Mouse (Mus musculus) heart, postnatal 10 days (tissue): Measurements from ENCODE around the gene 4933402N03Rik. TPM values are rescaled to one million over a fixed set of nuclear protein-coding genes. Genes with fewer than 3 reads are reported as not detected.
A peak's percentile ranks its signal among the peaks of the same experiment; 100 is the strongest.

Experiments
- DNase-seq, 2 experiments: peaks; one replicate each; pipeline ENCODE4 v3.0.0; 2021
- intact Hi-C: fragments of 180-260 bp; cut with DNase I; formaldehyde crosslinking; loops from one replicate; pipeline ENCODE4 v1.15.1; 2025
- total RNA-seq, 2 experiments: library from RNA; stranded (reverse); gene quantifications; 2 replicates each; pipeline ENCODE4 v1.2.3; 2021

4933402N03Rik gene
- total RNA-seq, result not detected

- no peak for DNase-seq
- intact Hi-C loops, result no loop called here
Measured at GRCm38 (mm10) chr7:131146214-131146613, at the start of gene 4933402N03Rik. Gene 4933402N03Rik, minus strand, starts transcription at chr7:131146314.

DNA sequence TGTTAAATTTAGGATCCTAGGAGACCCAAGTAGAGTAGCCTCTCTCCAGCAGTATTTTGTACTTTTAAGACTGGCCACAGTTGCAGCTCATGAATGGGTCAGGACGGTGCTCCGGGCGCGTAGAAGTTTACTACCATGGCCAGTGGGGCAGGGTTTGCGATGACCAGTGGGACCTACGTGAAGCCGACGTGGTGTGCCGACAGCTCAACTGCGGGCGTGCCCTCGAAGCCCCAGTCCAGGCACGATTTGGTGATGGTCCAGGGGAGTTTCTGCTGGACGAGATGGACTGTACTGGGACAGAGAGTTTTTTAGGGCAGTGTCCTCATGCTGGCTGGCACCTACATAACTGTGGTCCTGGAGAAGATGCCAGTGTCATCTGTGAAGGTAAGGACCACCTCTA, 41.9 kb upstream of the 4933402N03Rik start:
- intact Hi-C loops, result no loop called here
- no peak for DNase-seq

DNA sequence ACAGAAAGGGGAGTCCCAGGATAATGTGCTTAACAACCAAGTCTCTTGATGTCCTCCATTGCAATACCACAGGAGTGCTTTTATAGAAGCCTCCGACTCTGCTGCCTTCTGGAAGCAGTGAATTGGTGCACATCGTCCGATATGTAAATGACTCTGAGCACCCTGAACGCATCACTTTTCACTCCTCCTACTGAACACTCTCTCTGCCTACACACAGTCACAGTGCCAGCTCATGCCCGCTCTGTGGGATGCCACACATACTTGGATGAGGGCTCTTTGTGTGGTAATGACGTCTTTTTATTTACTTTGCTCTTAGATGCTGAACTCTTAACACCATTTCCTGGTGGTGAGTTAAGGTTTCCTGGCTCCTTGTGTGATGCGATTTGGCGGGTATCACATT, 40.9 kb upstream of the 4933402N03Rik start:
- intact Hi-C loops, result no loop called here
- no peak for DNase-seq

DNA sequence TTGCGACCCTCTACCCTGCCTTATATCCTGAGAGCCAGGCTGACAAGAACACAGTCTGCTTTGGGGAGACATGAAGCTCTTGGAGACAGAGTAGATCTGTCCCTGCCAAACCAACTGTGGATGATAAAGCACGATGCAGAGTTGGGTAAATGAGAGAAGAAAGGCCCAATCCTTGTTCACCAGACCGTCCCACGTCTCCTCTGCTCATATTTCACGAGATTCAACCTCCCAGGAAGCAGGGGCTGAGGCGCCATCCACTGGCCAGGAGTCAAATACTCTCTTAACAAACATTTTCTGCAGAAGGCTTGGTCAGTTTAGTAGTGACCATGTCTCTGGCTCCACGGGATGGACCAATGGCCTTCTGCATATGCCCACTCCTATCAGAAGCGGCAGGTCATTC, 38.2 kb upstream of the 4933402N03Rik start:
- intact Hi-C loops, result no loop called here
- DNase-seq, result no peak

- peak; percentile 41 to 66 for DNase-seq
- intact Hi-C loops, result no loop called here
Measured at GRCm38 (mm10) chr7:131182685-131183084, 36.6 kb upstream of the 4933402N03Rik start.

GRCm38 (mm10) chr7:131174121-131174520, 28.0 kb upstream of the 4933402N03Rik start, which contains the start of gene 5430419D17Rik:
Gene 5430419D17Rik, plus strand, starts transcription at chr7:131174402.
- intact Hi-C loops, result no loop called here
- DNase-seq, result no peak

DNA sequence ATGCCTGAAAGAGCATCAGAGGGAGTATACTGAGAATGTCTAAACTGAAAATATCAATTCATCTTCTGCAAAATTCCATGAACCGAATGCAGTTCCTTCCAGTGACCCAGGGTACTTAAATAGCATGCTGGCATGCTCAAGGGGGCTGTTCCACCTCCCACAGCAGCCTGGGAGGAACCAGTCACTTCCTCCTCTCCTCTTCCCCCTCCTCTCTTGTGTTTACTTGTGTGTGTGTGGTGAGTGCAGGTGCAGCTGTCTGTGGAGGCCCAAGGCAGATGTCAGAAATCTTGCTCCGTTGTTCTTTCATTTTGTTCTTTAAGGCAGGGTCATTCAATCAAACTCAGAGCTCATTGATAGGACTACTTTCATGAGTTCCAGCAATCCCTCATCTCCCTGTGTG, 23.0 kb upstream of the 4933402N03Rik start:
- no peak for DNase-seq
- intact Hi-C loops, result no loop called here

DNA sequence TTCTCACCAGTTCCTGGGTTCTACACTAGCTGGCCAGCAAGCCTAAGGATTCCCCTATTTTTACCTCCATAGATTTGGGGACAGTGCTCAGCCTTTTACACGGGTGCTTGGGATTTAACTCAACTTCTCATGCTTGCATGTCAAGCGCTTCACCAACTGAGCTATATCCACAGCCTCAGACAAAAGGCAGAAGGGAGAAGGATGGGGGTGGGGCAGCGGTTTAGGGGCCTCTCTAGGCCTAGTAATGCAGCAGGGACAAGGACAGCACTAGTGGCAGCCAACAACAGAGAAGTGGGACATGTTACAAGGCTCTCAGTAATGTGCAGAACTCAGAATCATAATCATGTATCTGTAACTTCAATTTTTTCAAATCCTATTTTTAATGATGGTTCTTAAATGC, 21.7 kb upstream of the 4933402N03Rik start:
- no peak for DNase-seq

DNA sequence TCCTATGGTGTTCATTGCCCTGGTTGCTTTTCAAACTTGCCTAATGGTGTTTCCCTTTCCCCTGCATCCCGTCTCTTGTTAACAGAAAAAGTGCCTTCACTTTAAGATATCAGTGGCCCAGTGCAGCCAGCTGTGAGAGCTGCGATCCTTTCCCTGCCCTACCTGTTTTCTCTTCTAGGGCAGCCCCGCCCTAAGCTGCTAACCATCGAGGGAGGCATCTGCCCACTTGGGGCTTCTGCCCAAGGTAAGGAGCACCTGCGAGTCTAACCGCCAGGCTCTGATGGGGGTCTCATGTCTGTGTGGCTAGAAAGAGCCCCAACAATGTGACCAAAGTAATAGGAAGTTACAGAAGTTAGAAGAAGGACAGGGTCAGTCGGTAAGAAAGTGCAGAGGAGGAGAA, 16.1 kb upstream of the 4933402N03Rik start:
- no peak for DNase-seq
- intact Hi-C loops, result no loop called here

More for the DNA sequence above, 21.7 kb upstream of the 4933402N03Rik start:
- intact Hi-C loops, result no loop called here

GRCm38 (mm10) chr7:131153044-131153443, 6.9 kb upstream of the 4933402N03Rik start:
- intact Hi-C loops, result no loop called here
- no peak for DNase-seq

DNA sequence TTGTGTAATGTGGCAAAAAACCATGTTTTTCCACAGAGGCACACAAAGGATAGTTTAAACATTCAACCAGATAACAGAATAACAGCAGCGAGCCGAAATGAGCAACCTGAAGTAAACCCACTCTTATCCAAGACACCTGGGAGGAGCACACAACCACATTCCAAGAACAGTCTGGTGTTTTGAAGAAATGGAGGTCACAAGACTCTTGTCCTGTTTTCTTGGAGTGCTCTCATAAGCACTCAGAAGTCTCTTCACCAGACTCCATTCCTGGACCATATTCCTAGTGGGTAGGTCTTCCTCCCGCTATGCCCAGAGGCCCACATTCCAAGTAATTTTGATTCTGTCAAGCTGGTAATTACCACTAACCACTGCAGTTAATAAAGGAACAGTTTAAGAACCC, 4.1 kb upstream of the 4933402N03Rik start:
- DNase-seq, result no peak
- intact Hi-C loops, result no loop called here

- intact Hi-C loops, result no loop called here
- DNase-seq, result no peak
Measured at GRCm38 (mm10) chr7:131133181-131133580, 12.9 kb downstream of the 4933402N03Rik start.

DNA sequence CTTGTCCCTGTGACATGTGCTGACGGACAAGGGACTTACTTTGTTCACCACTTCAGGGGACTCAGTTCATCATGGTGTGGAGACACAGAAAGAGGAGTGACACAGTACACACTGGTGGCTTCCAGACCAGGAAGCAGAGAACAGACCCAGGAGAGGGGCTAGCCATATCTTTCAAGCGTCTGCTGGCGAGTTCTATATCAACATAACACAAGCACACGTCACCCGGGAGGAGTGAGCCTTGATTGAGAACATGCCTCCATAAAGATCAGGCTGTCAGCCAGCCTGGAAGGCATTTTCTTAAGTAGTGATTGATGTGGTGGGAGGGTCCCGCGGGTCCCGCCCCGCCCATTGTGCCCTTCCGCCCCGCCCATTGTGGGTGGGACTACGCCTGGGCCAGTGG, 16.1 kb downstream of the 4933402N03Rik start:
- intact Hi-C loops, result no loop called here
- no peak for DNase-seq

GRCm38 (mm10) chr7:131122210-131122807, 23.8 kb downstream of the 4933402N03Rik start:
- DNase-seq, result no peak
- intact Hi-C loops, result no loop called here

DNA sequence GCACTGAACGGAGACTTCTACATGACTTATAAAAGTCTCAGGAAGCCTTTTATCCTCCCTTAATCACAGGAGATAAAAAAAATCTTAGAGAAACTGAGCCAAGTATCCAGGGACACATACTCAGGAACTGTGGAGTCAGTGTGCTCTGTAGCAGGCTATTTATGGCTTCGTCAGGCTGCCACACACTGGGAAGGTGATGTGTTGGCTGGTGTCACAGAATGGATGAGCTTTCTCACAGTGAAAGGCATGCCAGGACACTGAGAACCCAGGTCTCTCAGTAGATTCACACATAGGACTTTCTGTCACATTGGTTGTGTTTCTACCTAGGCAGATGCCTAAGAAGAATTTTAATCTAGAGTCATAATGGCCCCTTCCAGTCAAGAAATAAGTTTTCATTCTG, 31.7 kb downstream of the 4933402N03Rik start:
- intact Hi-C loops, result loop anchor here (10.0 kb wide), 1 partner anchor 210 kb away; the partner anchor contains the start of genes Cuzd1 and Fam24b
- DNase-seq, result peak; percentile 9 to 11

DNA sequence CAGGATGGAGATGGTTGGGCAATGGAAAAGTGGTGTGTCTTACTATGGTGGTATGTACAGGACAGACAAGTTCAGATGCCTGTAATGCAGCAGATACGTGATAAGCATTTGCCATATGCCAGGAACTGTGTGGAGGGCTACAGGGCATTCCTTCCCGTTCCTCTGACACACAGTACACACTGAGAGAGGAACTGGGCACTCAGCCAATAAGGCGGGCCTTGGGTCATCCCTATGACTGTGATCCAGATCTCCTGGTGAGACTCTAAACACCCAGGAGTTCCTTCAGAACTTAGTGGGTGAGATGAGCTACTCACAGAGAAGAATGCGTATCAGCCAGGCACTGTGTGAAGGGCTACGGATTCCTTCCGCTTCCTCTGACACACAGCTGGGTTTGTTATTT, 32.4 kb downstream of the 4933402N03Rik start:
- intact Hi-C loops, result loop anchor here (10.0 kb wide), 1 partner anchor 211 kb away; the partner anchor contains the start of genes Cuzd1 and Fam24b
- DNase-seq, result peak; percentile 11 to 14

GRCm38 (mm10) chr7:131112486-131112885, 33.6 kb downstream of the 4933402N03Rik start:
- DNase-seq, result peak; percentile 48 to 73
- intact Hi-C loops, result loop anchor here (10.0 kb wide), 1 partner anchor 212 kb away; the partner anchor contains the start of genes Cuzd1 and Fam24b

Other genes starting within 250 kb of the 4933402N03Rik start
- gene Htra1, start 210.2 kb downstream of the 4933402N03Rik start, total RNA-seq, result 100 to 1,000 TPM; 176 to 209 TPM
- gene Dmbt1, start 114.3 kb downstream of the 4933402N03Rik start, total RNA-seq, result under 1 TPM in 1 of 2 experiments, not detected in 1; 0.19 TPM
- 10 to 100 TPM; 16.8 to 17.3 TPM for gene 5430419D17Rik, start 28.1 kb upstream of the 4933402N03Rik start, total RNA-seq
- not detected for gene Cuzd1, start 176.0 kb upstream of the 4933402N03Rik start, total RNA-seq
- not detected for gene Fam24b, start 183.2 kb upstream of the 4933402N03Rik start, total RNA-seq
- not detected for gene Fam24a, start 187.6 kb upstream of the 4933402N03Rik start, total RNA-seq
- 10 to 100 TPM; 14.2 to 16.1 TPM for gene 2310057M21Rik, start 216.4 kb upstream of the 4933402N03Rik start, total RNA-seq
- 10 to 100 TPM; 51.7 to 55.1 TPM for gene Pstk, start 224.8 kb upstream of the 4933402N03Rik start, total RNA-seq